Mouse (Mus musculus): ENCODE data around the gene Atp6v0e.

DNA sequence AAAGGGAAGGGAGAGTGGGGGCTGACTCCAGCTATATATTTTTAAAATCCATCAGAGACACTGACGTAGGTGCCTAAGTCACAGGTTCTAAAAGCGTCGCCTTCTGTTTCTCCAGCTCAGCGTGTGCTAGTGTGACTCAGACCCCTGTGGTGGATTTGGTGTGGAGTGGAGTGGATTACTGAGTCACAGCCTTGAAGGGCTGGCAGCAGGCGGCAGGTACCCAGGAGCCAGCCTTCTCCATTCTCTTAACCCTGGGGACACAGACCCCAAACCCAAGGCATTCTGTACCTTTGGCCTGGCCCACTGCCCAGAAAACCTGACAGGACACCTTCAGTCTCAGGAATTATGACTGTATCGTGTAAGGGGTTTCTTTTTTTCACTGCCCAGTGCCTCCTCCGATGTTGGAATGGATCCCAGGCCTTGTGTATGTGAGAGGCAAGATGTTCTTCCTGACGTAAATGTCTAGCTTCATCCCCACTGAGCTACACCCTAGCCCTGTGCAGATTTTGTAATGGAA, 31.2 kb upstream of the Atp6v0e start:
- TF ChIP-seq CTCF (IDR thresholded peaks at IDR 0.05) = no peak
- TF ChIP-seq EP300 (IDR thresholded peaks at IDR 0.05) = no peak

Measured in lung, postnatal 0 days (tissue).